Mouse (Mus musculus) common myeloid progenitor, adult 5-6 weeks (primary cell): ENCODE measurements around the gene Orai3. TPM values are rescaled to one million over a fixed set of nuclear protein-coding genes. Genes with fewer than 3 reads are reported as not detected.

Experiments used
- ATAC-seq: replicated peaks from 2 replicates; pipeline ENCODE4 v1.8.0; 2016; ENCODE audit warnings: low read depth, mild to moderate bottlenecking, moderate TSS enrichment, inconsistent platforms; ENCODE audit not compliant: poor library complexity, severe bottlenecking
- total RNA-seq: library from RNA; stranded (forward); fragments of 200-1000, 187-1606 nt; gene quantifications from 2 replicates; pipeline ENCODE4 v1.2.3, GENCODE M21; 2017

Gene Orai3
- total RNA-seq, 1 experiment from 2014 or later = 40.6 TPM

- no peak for ATAC-seq
Observed at GRCm38 (mm10) chr7:127820836-127821509, 51.4 kb downstream of the Orai3 start.

- ATAC-seq = no peak
Observed at GRCm38 (mm10) chr7:127822494-127822893, 52.9 kb downstream of the Orai3 start.

- no peak for ATAC-seq
Observed at GRCm38 (mm10) chr7:127823236-127824171, 53.9 kb downstream of the Orai3 start.

GRCm38 (mm10) chr7:127824176-127824871 is 54.7 kb downstream of the Orai3 start, which contains the start of the genes Stx4a and Stx1b:
TSS of gene Stx4a (plus strand) at chr7:127824294.
TSS of gene Stx1b (minus strand) at chr7:127824549.
- no peak for ATAC-seq

Other genes with a start within 250 kb of the Orai3 start
- 2.8 and 5.9 TPM in 2 replicates for gene Tmem265, start 208.4 kb upstream of the Orai3 start, total RNA-seq
- 18.3 and 31.8 TPM in 2 replicates for gene Phkg2, start 196.5 kb upstream of the Orai3 start, total RNA-seq
- gene Ccdc189, start 181.2 kb upstream of the Orai3 start, total RNA-seq = 0.68 and 1.1 TPM in 2 replicates
- gene Rnf40, start 181.0 kb upstream of the Orai3 start, total RNA-seq = 55.9 and 57.4 TPM in 2 replicates
- gene Zfp629, start 154.0 kb upstream of the Orai3 start, total RNA-seq = 12.9 and 39.4 TPM in 2 replicates
- 54.4 and 68.0 TPM in 2 replicates for gene Bcl7c, start 60.9 kb upstream of the Orai3 start, total RNA-seq
- gene Ctf1, start 57.1 kb upstream of the Orai3 start, total RNA-seq = 0.14 TPM in 1 of 2 replicates, not detected in the other
- gene Ctf2, start 37.6 kb upstream of the Orai3 start, total RNA-seq = not detected in 2 replicates
- 14.6 and 21.4 TPM in 2 replicates for gene Fbxl19, start 25.3 kb upstream of the Orai3 start, total RNA-seq
- 15.1 and 16.6 TPM in 2 replicates for gene Setd1a, start 6.9 kb downstream of the Orai3 start, total RNA-seq
- gene Gm49388, start 15.8 kb downstream of the Orai3 start, total RNA-seq = 1.4 TPM in 1 of 2 replicates, not detected in the other
- gene Hsd3b7, start 30.8 kb downstream of the Orai3 start, total RNA-seq = 36.7 and 52.3 TPM in 2 replicates
- gene Stx4a, start 54.5 kb downstream of the Orai3 start, total RNA-seq = 47.6 and 56.9 TPM in 2 replicates
- gene Stx1b, start 54.7 kb downstream of the Orai3 start, total RNA-seq = 0.64 TPM in 1 of 2 replicates, not detected in the other
- gene Zfp646, start 106.4 kb downstream of the Orai3 start, total RNA-seq = 47.1 and 50.4 TPM in 2 replicates
- gene Zfp668, start 107.0 kb downstream of the Orai3 start, total RNA-seq = 3.2 and 10.5 TPM in 2 replicates
- gene Prss53, start 121.2 kb downstream of the Orai3 start, total RNA-seq = 0.27 TPM in 1 of 2 replicates, not detected in the other
- not detected in 2 replicates for gene Gm21974, start 125.6 kb downstream of the Orai3 start, total RNA-seq
- gene Vkorc1, start 125.8 kb downstream of the Orai3 start, total RNA-seq = 27.6 and 34.0 TPM in 2 replicates
- gene Bckdk, start 134.3 kb downstream of the Orai3 start, total RNA-seq = 40.9 and 47.1 TPM in 2 replicates
- 30.0 and 36.0 TPM in 2 replicates for gene Kat8, start 142.7 kb downstream of the Orai3 start, total RNA-seq
- not detected in 2 replicates for gene Prss8, start 160.3 kb downstream of the Orai3 start, total RNA-seq
- 2.4 and 4.3 TPM in 2 replicates for gene Prss36, start 176.9 kb downstream of the Orai3 start, total RNA-seq
- gene Fus, start 197.6 kb downstream of the Orai3 start, total RNA-seq = 79.4 and 108 TPM in 2 replicates
- gene Pycard, start 224.1 kb downstream of the Orai3 start, total RNA-seq = 19.8 and 27.3 TPM in 2 replicates
- gene Trim72, start 234.1 kb downstream of the Orai3 start, total RNA-seq = not detected in 2 replicates